Mouse (Mus musculus) hindbrain, embryonic 14.5 days (tissue): ENCODE data around the gene Mylk. TPM values are rescaled to one million over a fixed set of nuclear protein-coding genes. Genes with fewer than 3 reads are reported as not detected.

Experiments used
- ATAC-seq: fragments of 200-750 bp; cut with Nextera tagmentation; 2 replicates; pipeline ENCODE4 v1.8.0; 2017; ENCODE audit warnings: moderate number of reproducible peaks, mild to moderate bottlenecking, moderate TSS enrichment, moderate library complexity; ENCODE audit not compliant: low FRiP score
- DNase-seq: peaks from one replicate; pipeline ENCODE4 v3.0.0-alpha.2; 2015; ENCODE audit warnings: low spot score
- H3K27ac ChIP-seq: fragments of 300-500 bp; sonication (generic); 2 replicates; pipeline ENCODE4 v1.5.1; 2014; ENCODE audit warnings: mild to moderate bottlenecking, moderate library complexity
- H3K27me3 ChIP-seq: fragments of 300-500 bp; sonication (generic); 2 replicates; pipeline ENCODE4 v1.6.1; 2014; ENCODE audit warnings: mild to moderate bottlenecking, low read length, mixed read lengths; ENCODE audit not compliant: control insufficient read depth, insufficient read depth
- H3K36me3 ChIP-seq: fragments of 300-500 bp; sonication (generic); replicated peaks from 2 replicates; pipeline ENCODE4 v1.6.1; 2014; ENCODE audit not compliant: control insufficient read depth, insufficient read depth
- H3K4me1 ChIP-seq: fragments of 300-500 bp; sonication (generic); replicated peaks from 2 replicates; pipeline ENCODE4 v1.6.1; 2014; ENCODE audit warnings: antibody characterized with exemption, low read length, mixed read lengths; ENCODE audit not compliant: control insufficient read depth, insufficient read depth
- H3K4me2 ChIP-seq: fragments of 300-500 bp; sonication (generic); replicated peaks from 2 replicates; pipeline ENCODE4 v1.6.1; 2014; ENCODE audit warnings: mild to moderate bottlenecking, moderate library complexity
- H3K4me3 ChIP-seq: fragments of 300-500 bp; sonication (generic); replicated peaks from 2 replicates; pipeline ENCODE4 v1.5.1; 2014; ENCODE audit warnings: mild to moderate bottlenecking, low read length
- H3K9ac ChIP-seq: fragments of 300-500 bp; sonication (generic); 2 replicates; pipeline ENCODE4 v1.6.1; 2014
- H3K9me3 ChIP-seq: fragments of 300-500 bp; sonication (generic); 2 replicates; pipeline ENCODE4 v1.6.1; 2016; ENCODE audit warnings: low read length; ENCODE audit not compliant: control insufficient read depth
- WGBS: fragments of 180-500 bp; shearing (Covaris S2); extraction: QIAGEN DNeasy Blood & Tissue Kit; methylation state at CpG from one replicate; pipeline ENCODE4 v1.1.7; 2014; 5-methylcytosine and 5-hydroxymethylcytosine counted together
- polyA plus RNA-seq: library from polyadenylated mRNA; unstranded; fragments of >200 nt; fragmentation: Nextera tagmentation; extraction: Ambion mirVana; gene quantifications from 2 replicates; pipeline ENCODE4 v1.2.1, GENCODE M21; 2014

Gene Mylk
- polyA plus RNA-seq, 1 experiment from 2014 or later = 5.0 TPM

DNA sequence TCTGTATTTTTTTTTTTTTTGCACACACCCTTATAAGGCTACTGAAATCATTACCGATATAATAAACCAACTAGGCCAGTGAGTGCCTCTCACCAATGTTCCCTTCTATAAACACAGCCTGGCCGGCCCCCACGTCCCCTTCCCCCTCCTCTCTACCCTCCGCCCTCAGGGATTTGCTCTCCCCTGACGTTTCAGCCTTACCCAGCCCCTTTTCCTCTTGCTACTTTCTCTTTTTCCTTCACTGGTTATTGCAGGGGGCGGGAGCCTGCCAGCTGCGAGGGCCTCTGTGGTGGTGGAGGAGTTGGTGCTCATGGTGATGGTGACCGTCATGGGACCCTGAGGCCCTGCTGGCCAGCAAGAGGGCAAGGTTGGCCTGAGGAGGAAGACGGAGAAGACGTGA lies 176.3 kb downstream of the Mylk start:
- ATAC-seq (no peak), DNase-seq (no peak)
- no peak overlapping the region for H3K4me3 ChIP-seq
- 76% methylated on average over 10 of the region's 10 CpGs for WGBS
- no peaks in the 10 kb centered on the region for H3K36me3 ChIP-seq
- H3K4me2 ChIP-seq = no peak overlapping the region
- H3K9ac ChIP-seq = no peak overlapping the region
- peaks cover 5% of the 10 kb centered on the region; the same call in 1 of the 2 replicates for H3K4me1 ChIP-seq
- H3K9me3 ChIP-seq = no peaks in the 10 kb centered on the region
- H3K27ac ChIP-seq = no peak overlapping the region
- no peaks in the 10 kb centered on the region for H3K27me3 ChIP-seq

- no peaks in the 10 kb centered on the region for H3K36me3 ChIP-seq
- no peak overlapping the region for H3K9ac ChIP-seq
- DNase-seq = no peak
- H3K9me3 ChIP-seq = no peaks in the 10 kb centered on the region
- no peak overlapping the region for H3K4me3 ChIP-seq
- H3K27me3 ChIP-seq = no peaks in the 10 kb centered on the region
- H3K4me1 ChIP-seq = peaks cover 10% of the 10 kb centered on the region
- H3K27ac ChIP-seq = no peak overlapping the region
- no peak overlapping the region for H3K4me2 ChIP-seq
- 87% methylated on average over 9 of the region's 9 CpGs for WGBS
- ATAC-seq = no peak
Observed at GRCm38 (mm10) chr16:34923630-34924029, 178.6 kb downstream of the Mylk start.

DNA sequence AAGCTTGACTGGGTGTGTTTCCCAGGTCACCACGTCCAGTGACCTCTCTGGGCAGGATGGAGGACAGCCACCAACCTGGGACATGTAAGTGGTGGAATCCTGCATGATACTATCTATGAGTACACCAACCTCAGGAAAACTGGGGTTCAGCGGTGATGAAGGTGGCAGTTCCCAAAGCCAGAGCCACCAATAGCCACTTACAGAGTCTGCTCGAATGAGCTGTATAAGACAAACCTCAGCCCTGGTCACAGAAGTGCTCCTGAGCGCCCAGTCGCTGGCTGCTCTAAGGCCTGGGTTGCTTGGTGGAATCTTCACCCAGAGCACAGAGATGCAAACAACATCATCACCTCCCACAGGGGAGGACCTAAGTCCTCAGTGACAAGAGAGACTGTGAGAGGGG lies 179.3 kb downstream of the Mylk start:
- H3K27ac ChIP-seq = no peak overlapping the region
- H3K9ac ChIP-seq = no peak overlapping the region
- H3K36me3 ChIP-seq = no peaks in the 10 kb centered on the region
- WGBS = 76% methylated on average over 5 of the region's 5 CpGs
- no peak overlapping the region for H3K4me3 ChIP-seq
- no peak overlapping the region for H3K4me2 ChIP-seq
- ATAC-seq = no peak
- H3K4me1 ChIP-seq = peaks cover 10% of the 10 kb centered on the region
- H3K9me3 ChIP-seq = no peaks in the 10 kb centered on the region
- DNase-seq = no peak
- H3K27me3 ChIP-seq = no peaks in the 10 kb centered on the region

DNA sequence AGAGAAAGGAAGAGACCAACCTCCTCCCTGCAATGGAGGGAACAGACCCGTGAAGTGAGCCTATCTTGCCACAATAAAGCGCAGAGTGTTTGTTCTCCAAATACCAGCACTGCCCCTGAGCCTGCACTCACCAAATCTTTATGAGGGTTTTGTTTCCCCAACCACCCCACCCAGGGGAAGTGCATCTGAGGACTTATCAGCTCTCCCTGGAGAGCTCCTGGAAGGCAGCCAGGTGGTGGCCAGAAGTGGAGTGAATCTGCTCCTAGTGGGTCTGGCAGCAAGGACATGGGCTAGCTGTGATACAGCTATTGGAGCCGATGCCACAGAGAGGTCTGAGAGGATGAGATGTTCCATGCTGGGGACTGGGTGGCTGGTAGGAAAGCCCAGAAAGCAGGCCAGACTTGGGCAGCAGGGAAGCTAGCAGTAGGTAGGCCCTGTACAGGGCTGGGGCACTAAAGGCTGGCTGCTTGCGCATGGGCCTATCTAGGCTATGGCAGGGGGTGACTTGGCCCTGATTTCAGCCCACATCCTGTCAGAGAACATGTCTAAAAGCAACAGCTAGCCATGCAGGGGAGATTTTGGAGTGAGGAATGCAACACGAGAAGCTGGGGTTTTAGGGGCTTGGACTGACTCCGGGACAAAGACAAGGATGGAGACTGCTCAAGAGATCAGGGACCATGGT lies 180.1 kb downstream of the Mylk start:
- H3K4me2 ChIP-seq = no peak overlapping the region
- no peaks in the 10 kb centered on the region for H3K9me3 ChIP-seq
- no peak overlapping the region for H3K27ac ChIP-seq
- ATAC-seq (no peak), DNase-seq (no peak)
- no peak overlapping the region for H3K4me3 ChIP-seq
- H3K4me1 ChIP-seq = peaks cover 10% of the 10 kb centered on the region
- 82% methylated on average over 6 of the region's 6 CpGs for WGBS
- H3K36me3 ChIP-seq = no peaks in the 10 kb centered on the region
- H3K9ac ChIP-seq = no peak overlapping the region
- H3K27me3 ChIP-seq = no peaks in the 10 kb centered on the region

- Histone ChIP-seq H3K9me3 (no peaks in the 10 kb centered on the region), H3K27me3 (no peaks in the 10 kb centered on the region), H3K4me2 (no peak overlapping the region), H3K36me3 (no peaks in the 10 kb centered on the region), H3K27ac (no peak overlapping the region), H3K4me3 (no peak overlapping the region), H3K4me1 (peaks cover 10% of the 10 kb centered on the region), H3K9ac (no peak overlapping the region)
- DNase-seq (no peak), ATAC-seq (no peak)
- 82% methylated on average over 9 of the region's 9 CpGs for WGBS
Observed at GRCm38 (mm10) chr16:34926531-34927435, 181.8 kb downstream of the Mylk start.

DNA sequence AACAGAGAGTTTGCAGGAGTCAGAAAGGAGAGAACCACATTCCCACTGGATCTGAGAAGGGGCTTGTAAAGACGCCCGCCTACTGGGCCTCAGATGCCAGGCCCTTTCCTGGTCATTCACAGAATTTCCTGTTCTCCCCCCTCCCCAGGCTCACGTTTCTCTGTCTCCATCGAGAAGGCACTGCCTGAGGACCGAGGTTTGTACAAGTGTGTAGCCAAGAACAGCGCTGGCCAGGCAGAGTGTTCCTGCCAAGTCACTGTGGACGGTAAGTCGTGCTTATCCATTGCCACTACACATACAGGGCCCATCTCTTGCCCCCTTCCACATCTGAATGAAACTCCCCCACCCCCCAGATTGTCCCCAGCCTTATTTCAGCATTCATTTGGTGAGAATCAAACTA lies 184.7 kb downstream of the Mylk start:
- Histone ChIP-seq H3K27me3 (no peaks in the 10 kb centered on the region), H3K4me2 (no peak overlapping the region), H3K9me3 (no peaks in the 10 kb centered on the region), H3K4me3 (no peak overlapping the region), H3K36me3 (no peaks in the 10 kb centered on the region), H3K9ac (no peak overlapping the region), H3K4me1 (peaks cover 10% of the 10 kb centered on the region; the same call in 1 of the 2 replicates), H3K27ac (no peak overlapping the region)
- DNase-seq (no peak), ATAC-seq (no peak)
- WGBS = 79% methylated on average over 8 of the region's 8 CpGs

GRCm38 (mm10) chr16:34930110-34930509 lies 185.1 kb downstream of the Mylk start:
- Histone ChIP-seq H3K4me1 (peaks cover 7% of the 10 kb centered on the region; the same call in 1 of the 2 replicates), H3K4me2 (no peak overlapping the region), H3K27me3 (no peaks in the 10 kb centered on the region), H3K4me3 (no peak overlapping the region), H3K9me3 (no peaks in the 10 kb centered on the region), H3K36me3 (no peaks in the 10 kb centered on the region), H3K27ac (no peak overlapping the region), H3K9ac (no peak overlapping the region)
- 85% methylated on average over 7 of the region's 7 CpGs for WGBS
- no peak for ATAC-seq
- DNase-seq = no peak

- WGBS = 87% methylated on average over 2 of the region's 2 CpGs
- H3K9ac ChIP-seq = no peak overlapping the region
- no peak overlapping the region for H3K4me2 ChIP-seq
- H3K4me1 ChIP-seq = peaks cover 5% of the 10 kb centered on the region; the same call in 1 of the 2 replicates
- no peak overlapping the region for H3K27ac ChIP-seq
- H3K27me3 ChIP-seq = no peaks in the 10 kb centered on the region
- no peaks in the 10 kb centered on the region for H3K9me3 ChIP-seq
- no peaks in the 10 kb centered on the region for H3K36me3 ChIP-seq
- ATAC-seq = no peak
- no peak overlapping the region for H3K4me3 ChIP-seq
- no peak for DNase-seq
Observed at GRCm38 (mm10) chr16:34931306-34931705, 186.3 kb downstream of the Mylk start.

- 89% methylated on average over 4 of the region's 4 CpGs for WGBS
- H3K36me3 ChIP-seq = no peaks in the 10 kb centered on the region
- no peak for ATAC-seq
Observed at GRCm38 (mm10) chr16:34933173-34933572, 188.2 kb downstream of the Mylk start.

More at GRCm38 (mm10) chr16:34933173-34933572, 188.2 kb downstream of the Mylk start:
- Histone ChIP-seq H3K4me1 (no peaks in the 10 kb centered on the region), H3K4me2 (no peak overlapping the region), H3K4me3 (no peak overlapping the region), H3K27me3 (no peaks in the 10 kb centered on the region), H3K9ac (no peak overlapping the region), H3K27ac (no peak overlapping the region), H3K9me3 (no peaks in the 10 kb centered on the region)
- DNase-seq = no peak
